Mouse (Mus musculus) kidney, embryonic 15.5 days (tissue): ENCODE data around the gene Myh15. TPM values are rescaled to one million over a fixed set of nuclear protein-coding genes. Genes with fewer than 3 reads are reported as not detected.
"Not testable (repeated sequence)": the region's sequence is repeated elsewhere in the genome, so short reads cannot be mapped to it uniquely, and the experiment has no call there.

Experiments
- ATAC-seq: fragments of 200-750 bp; cut with Nextera tagmentation; replicated peaks from 2 replicates; pipeline ENCODE4 v1.8.0; 2017; ENCODE audit warnings: moderate TSS enrichment; ENCODE audit not compliant: low FRiP score
- H3K27ac ChIP-seq: fragments of 300-500 bp; sonication (generic); 2 replicates; pipeline ENCODE4 v1.5.1; 2015; ENCODE audit warnings: mild to moderate bottlenecking, inconsistent platforms
- H3K27me3 ChIP-seq: fragments of 300-500 bp; sonication (generic); 2 replicates; pipeline ENCODE4 v1.6.1; 2015; ENCODE audit warnings: inconsistent platforms
- H3K36me3 ChIP-seq: fragments of 300-500 bp; sonication (generic); 2 replicates; pipeline ENCODE4 v1.6.1; 2015; ENCODE audit warnings: inconsistent platforms
- H3K4me1 ChIP-seq: fragments of 300-500 bp; sonication (generic); 2 replicates; pipeline ENCODE4 v1.6.1; 2015; ENCODE audit warnings: inconsistent platforms
- H3K4me2 ChIP-seq: fragments of 300-500 bp; sonication (generic); 2 replicates; pipeline ENCODE4 v1.6.1; 2015; ENCODE audit warnings: moderate library complexity, mild to moderate bottlenecking, inconsistent platforms
- H3K4me3 ChIP-seq: fragments of 300-500 bp; sonication (generic); replicated peaks from 2 replicates; pipeline ENCODE4 v1.5.1; 2015; ENCODE audit warnings: mild to moderate bottlenecking, inconsistent platforms
- H3K9ac ChIP-seq: fragments of 300-500 bp; sonication (generic); 2 replicates; pipeline ENCODE4 v1.6.1; 2015; ENCODE audit warnings: mild to moderate bottlenecking, inconsistent platforms
- H3K9me3 ChIP-seq: fragments of 300-500 bp; sonication (generic); replicated peaks from 2 replicates; pipeline ENCODE4 v1.6.1; 2016; ENCODE audit warnings: inconsistent platforms
- WGBS: fragments of 180-500 bp; shearing (Covaris S2); methylation state at CpG from one replicate; pipeline ENCODE4 v1.1.7; 2015; ENCODE audit warnings: mixed read lengths; 5-methylcytosine and 5-hydroxymethylcytosine counted together
- polyA plus RNA-seq: library from polyadenylated mRNA; unstranded; fragments of >200 nt; fragmentation: Nextera tagmentation; extraction: Ambion mirVana; gene quantifications from 2 replicates; pipeline ENCODE4 v1.2.1, GENCODE M21; 2015

Myh15 gene
- polyA plus RNA-seq, 1 experiment from 2014 or later = not detected

DNA sequence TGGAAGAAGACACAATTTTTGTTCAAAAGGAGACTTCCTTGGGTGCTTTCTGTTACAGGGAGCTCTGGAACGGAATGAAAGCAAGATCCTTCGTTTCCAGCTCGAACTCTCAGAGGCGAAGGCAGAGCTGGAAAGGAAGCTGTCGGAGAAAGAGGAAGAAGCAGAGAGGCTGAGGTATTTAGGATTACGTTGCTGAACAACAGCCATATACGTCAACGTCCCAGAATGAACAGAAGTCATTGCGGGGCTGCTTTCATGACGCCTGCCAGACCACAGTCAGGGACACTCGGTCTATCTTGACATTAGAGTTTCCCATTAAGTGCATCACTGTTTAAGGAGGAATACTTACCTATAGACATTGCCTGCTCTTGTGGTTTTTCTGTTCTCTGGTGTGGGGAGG is 108.4 kb downstream of the Myh15 start:
- H3K36me3 ChIP-seq = no peaks in the 10 kb centered on the region
- 85% methylated on average over 11 of the region's 11 CpGs for WGBS
- H3K9ac ChIP-seq = no peak overlapping the region
- H3K9me3 ChIP-seq = no peaks in the 10 kb centered on the region
- no peak overlapping the region for H3K27ac ChIP-seq
- no peak overlapping the region for H3K4me2 ChIP-seq
- H3K4me3 ChIP-seq = no peak overlapping the region
- H3K4me1 ChIP-seq = no peaks in the 10 kb centered on the region
- no peaks in the 10 kb centered on the region for H3K27me3 ChIP-seq
- no peak for ATAC-seq

DNA sequence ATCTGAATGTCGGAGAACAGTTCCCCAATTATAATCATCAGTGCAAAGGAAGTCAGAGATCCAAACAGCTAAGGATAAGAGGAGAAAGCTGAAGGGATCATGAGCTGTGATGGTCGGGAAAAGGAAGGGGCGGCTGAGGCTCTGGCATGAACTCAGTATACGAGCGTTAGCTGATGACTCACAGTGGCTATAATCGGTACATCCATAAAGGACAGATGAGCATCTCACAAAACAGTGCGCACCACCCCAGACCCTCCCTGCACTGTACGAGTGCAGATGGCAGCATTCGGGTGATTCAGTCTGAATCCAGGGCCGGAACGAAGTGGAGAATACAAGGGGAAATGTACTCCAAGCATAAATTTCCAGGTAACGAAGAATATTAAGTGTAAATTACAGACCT is 110.0 kb downstream of the Myh15 start:
- Histone ChIP-seq H3K4me2 (no peak overlapping the region), H3K27ac (no peak overlapping the region), H3K9ac (no peak overlapping the region), H3K4me3 (no peak overlapping the region), H3K27me3 (no peaks in the 10 kb centered on the region), H3K4me1 (no peaks in the 10 kb centered on the region), H3K36me3 (no peaks in the 10 kb centered on the region), H3K9me3 (no peaks in the 10 kb centered on the region)
- no peak for ATAC-seq
- 83% methylated on average over 12 of the region's 12 CpGs for WGBS

DNA sequence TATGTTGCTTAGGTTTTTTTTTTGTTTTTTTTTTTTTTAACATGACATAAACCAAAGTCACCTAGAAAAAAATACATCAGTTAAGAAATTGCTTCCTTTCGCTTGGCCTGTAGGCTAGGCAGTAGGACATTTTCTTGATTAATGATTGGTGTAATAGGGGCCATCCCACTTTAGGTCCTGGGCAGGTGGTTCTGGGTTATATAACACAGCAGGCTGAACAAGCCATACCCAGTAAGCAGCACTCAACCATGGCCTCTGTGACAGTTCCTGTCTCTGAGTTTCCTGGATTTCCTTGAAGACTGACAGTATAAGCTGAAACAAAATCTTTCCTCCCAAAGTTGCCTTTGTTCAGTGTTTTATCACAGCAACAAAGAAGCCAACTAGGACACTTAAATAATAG is 117.8 kb downstream of the Myh15 start:
- Histone ChIP-seq H3K9me3 (no peaks in the 10 kb centered on the region), H3K4me1 (no peaks in the 10 kb centered on the region), H3K27me3 (no peaks in the 10 kb centered on the region), H3K4me2 (no peak overlapping the region), H3K4me3 (no peak overlapping the region), H3K36me3 (no peaks in the 10 kb centered on the region), H3K27ac (no peak overlapping the region), H3K9ac (no peak overlapping the region)
- peak; percentile 97 for ATAC-seq
- 37% methylated on average over 1 of the region's 1 CpGs for WGBS

DNA sequence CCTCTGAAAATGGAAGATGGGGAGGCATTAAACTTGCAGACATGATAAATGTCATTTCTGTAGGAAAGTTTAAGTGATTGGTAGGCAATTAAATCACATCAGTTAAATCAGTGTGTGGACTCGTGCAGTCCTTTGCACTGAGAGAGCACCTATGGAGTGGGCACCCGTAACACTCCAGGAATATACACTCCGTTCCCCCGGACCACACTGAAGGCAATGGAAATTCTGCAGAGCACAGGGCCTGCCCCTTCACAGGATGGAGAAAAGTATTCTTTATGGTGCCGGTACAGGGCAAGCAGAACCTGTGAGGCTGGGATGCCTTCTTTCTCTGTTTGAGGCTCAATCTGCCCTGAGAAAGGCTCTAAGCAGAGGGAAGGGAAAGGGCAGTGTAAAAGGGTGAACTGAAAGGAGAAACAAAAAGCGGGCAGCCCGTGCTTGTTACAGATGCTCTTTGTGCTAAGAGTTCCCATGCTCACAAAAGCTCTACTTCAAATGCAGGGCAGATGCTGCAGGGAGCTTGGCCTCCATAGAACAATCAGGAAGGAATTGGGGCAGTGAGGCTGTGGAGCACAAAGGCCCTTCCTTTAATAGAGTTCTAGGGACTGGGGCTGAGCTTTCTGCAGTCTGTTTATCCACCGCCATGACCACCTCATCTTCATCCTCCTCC is 118.6 kb downstream of the Myh15 start:
- ATAC-seq = peak; percentile 40; the same call in 1 of the 2 replicates
- Histone ChIP-seq H3K27ac (no peak overlapping the region), H3K4me3 (no peak overlapping the region), H3K9me3 (no peaks in the 10 kb centered on the region), H3K4me2 (no peak overlapping the region), H3K27me3 (no peaks in the 10 kb centered on the region), H3K9ac (no peak overlapping the region), H3K4me1 (no peaks in the 10 kb centered on the region), H3K36me3 (no peaks in the 10 kb centered on the region)
- 83% methylated on average over 8 of the region's 8 CpGs for WGBS

DNA sequence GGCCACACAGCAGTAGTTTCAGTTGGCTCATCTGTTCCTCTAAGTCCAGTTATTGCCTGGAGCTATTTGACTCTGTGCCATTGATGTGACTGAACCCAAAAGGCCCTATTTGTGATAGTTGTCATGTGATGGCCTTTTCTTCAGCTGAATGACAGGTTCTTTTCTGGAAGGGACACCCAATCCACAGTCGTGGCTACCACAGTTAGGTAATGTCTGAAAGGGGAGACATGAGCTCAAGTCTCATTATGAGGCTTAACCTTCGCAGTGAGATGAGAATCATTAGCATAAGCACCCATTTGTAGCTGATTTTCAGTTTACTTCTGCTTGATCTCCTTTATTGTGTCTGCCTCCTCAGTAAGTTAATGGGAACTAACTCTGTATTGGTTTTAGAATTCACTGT is 136.2 kb downstream of the Myh15 start:
- Histone ChIP-seq H3K27me3 (no peaks in the 10 kb centered on the region), H3K27ac (no peak overlapping the region), H3K9ac (no peak overlapping the region), H3K4me1 (no peaks in the 10 kb centered on the region), H3K9me3 (no peaks in the 10 kb centered on the region), H3K4me2 (no peak overlapping the region), H3K4me3 (no peak overlapping the region), H3K36me3 (no peaks in the 10 kb centered on the region)
- 80% methylated on average over 2 of the region's 2 CpGs for WGBS
- no peak for ATAC-seq

DNA sequence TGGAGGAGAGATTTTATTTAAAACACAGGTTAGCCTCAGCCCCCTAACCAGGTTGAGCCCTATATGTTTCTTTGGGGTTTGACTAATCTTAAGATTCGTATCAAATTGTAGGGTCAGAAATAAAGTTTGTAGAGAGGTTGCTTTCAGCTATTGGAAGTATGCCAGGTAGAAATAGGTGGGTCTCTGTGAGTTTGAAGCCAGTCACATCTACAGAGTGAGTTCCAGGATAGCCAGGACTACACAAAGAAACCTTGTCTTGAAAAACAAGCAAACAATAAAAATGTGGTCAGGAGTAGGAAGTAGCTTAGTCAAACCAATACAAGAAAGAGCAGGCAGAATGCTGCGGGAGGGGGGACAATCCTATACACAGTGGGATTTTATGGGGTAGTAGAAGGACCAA is 136.7 kb downstream of the Myh15 start:
- Histone ChIP-seq H3K4me2 (no peak overlapping the region), H3K36me3 (no peaks in the 10 kb centered on the region), H3K27me3 (no peaks in the 10 kb centered on the region), H3K4me3 (no peak overlapping the region), H3K4me1 (no peaks in the 10 kb centered on the region), H3K27ac (no peak overlapping the region), H3K9ac (no peak overlapping the region), H3K9me3 (no peaks in the 10 kb centered on the region)
- ATAC-seq = no peak
- WGBS = 79% methylated on average over 2 of the region's 2 CpGs

DNA sequence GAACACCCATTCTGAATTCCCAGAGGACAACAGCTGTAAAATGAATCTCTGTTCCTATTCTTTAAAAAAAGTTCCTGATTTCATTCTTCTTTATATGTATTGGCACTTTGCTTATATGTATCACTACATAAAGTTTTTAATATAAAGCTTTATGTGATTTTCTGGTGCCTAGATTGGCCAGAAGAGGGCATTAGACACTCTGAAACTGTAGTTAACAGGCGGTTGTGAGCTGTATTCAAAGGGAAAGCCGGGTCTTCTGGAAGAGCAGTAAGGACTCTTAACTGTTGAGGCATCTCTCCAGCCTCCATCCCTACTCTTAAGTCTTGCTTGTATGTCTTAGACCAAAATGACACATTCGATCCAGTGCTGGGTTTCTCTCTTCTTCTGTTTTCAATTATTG is 139.0 kb downstream of the Myh15 start:
- WGBS = 59% methylated on average over 3 of the region's 3 CpGs
- Histone ChIP-seq H3K27ac (no peak overlapping the region), H3K36me3 (no peaks in the 10 kb centered on the region), H3K4me3 (no peak overlapping the region), H3K9ac (no peak overlapping the region), H3K27me3 (no peaks in the 10 kb centered on the region), H3K9me3 (no peaks in the 10 kb centered on the region), H3K4me1 (no peaks in the 10 kb centered on the region), H3K4me2 (no peak overlapping the region)
- ATAC-seq = no peak

DNA sequence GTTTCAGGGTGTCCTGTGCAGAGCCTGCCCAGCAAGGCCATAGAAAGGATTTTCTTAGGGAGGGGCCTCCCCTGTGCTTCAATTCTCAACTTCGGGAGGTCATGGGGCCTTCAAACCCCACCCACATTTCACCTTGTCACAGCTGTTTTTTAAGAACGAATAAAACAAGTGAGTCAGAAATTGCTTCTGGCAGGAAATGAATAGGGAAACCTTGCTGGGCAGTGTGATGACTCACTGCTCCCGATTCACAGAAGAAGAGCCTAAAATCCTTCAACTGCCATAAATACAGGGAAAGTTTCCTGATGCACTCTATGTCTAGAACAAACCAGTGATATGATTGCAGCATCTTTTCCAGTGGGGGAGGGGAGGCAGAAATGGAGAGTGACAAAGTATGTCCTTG is 140.7 kb downstream of the Myh15 start:
- Histone ChIP-seq H3K27me3 (no peaks in the 10 kb centered on the region), H3K9ac (no peak overlapping the region), H3K27ac (no peak overlapping the region), H3K4me3 (no peak overlapping the region), H3K36me3 (no peaks in the 10 kb centered on the region), H3K9me3 (no peaks in the 10 kb centered on the region), H3K4me1 (no peaks in the 10 kb centered on the region), H3K4me2 (no peak overlapping the region)
- ATAC-seq = no peak
- 41% methylated on average over 3 of the region's 3 CpGs for WGBS

DNA sequence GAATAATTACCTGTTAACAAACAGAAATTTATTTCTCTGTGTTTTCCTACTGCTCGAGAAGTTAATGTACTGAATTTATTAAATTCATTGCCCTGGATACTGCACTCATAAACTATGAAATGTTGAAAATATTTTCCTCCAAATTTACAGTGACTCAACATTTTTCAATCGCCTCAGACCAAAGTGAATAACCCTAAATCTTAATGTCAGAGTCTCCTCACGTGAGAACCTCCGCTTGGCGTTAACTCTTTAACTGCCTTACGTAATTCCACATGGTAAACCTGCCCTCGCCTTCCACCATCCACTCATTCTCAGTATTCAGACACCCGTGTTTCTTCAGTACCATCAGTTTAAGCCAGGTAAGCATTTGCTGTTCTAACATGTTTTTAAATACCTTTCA is 166.4 kb downstream of the Myh15 start:
- WGBS = 59% methylated on average over 8 of the region's 8 CpGs
- ATAC-seq = no peak
- no peak overlapping the region for H3K9ac ChIP-seq

DNA sequence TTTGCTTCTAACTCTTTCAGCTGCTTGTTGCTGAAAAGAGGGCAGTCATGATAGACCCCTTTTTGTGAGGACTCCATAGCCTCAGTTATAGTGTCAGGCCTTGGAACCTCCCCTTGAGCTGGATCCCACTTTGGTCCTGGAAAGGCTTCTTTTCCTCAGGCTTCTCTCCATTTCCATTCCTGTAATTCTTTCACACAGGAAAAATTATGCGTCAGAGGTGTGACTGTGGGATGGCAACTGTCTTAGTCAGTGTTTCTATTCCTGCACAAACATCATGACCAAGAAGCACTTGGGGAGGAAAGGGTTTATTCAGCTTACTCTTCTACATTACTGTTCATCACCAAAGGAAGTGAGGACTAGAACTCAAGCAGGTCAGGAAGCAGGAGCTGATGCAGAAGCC is 186.2 kb downstream of the Myh15 start:
- H3K36me3 ChIP-seq, H3K27me3 ChIP-seq, H3K4me1 ChIP-seq, H3K27ac ChIP-seq, ATAC-seq, H3K4me2 ChIP-seq, H3K4me3 ChIP-seq, H3K9me3 ChIP-seq, H3K9ac ChIP-seq: not testable (repeated sequence)
- WGBS = 95% methylated on average over 1 of the region's 1 CpGs

More for the DNA sequence above, 166.4 kb downstream of the Myh15 start:
- no peaks in the 10 kb centered on the region for H3K4me1 ChIP-seq
- no peaks in the 10 kb centered on the region for H3K36me3 ChIP-seq
- H3K9me3 ChIP-seq = no peaks in the 10 kb centered on the region
- no peak overlapping the region for H3K4me2 ChIP-seq
- H3K27ac ChIP-seq = no peak overlapping the region
- no peaks in the 10 kb centered on the region for H3K27me3 ChIP-seq
- H3K4me3 ChIP-seq = no peak overlapping the region

Other genes with a start within 250 kb of the Myh15 start
- not detected in 2 replicates for gene Retnlb, start 240.6 kb upstream of the Myh15 start, polyA plus RNA-seq
- not detected in 2 replicates for gene Retnla, start 214.9 kb upstream of the Myh15 start, polyA plus RNA-seq
- 0.31 and 0.95 TPM in 2 replicates for gene Retnlg, start 184.9 kb upstream of the Myh15 start, polyA plus RNA-seq
- 30.9 and 31.5 TPM in 2 replicates for gene Dzip3, start 63.3 kb upstream of the Myh15 start, polyA plus RNA-seq
- 25.2 and 29.0 TPM in 2 replicates for gene Cip2a, start 63.3 kb upstream of the Myh15 start, polyA plus RNA-seq